Mouse (Mus musculus): ENCODE measurements around the gene Dgkz. TPM values are rescaled to one million over a fixed set of nuclear protein-coding genes. Genes with fewer than 3 reads are reported as not detected.

Dgkz gene
- polyA plus RNA-seq, 1 experiment from 2014 or later: 32.1 TPM

- TF ChIP-seq CTCF (IDR thresholded peaks at IDR 0.05; ENCODE audit: low read depth): peak; percentile 74
- no peak overlapping the region; the same call in 1 of the 2 replicates for H3K4me2 ChIP-seq (ENCODE audit: low read length)
- peaks cover 14% of the 10 kb centered on the region; the same call in 1 of the 2 replicates for H3K4me1 ChIP-seq (replicated peaks; ENCODE audit: insufficient read depth, low read length)
- no peaks in the 10 kb centered on the region for H3K9me3 ChIP-seq (replicated peaks; ENCODE audit: low read length)
- peaks cover 14% of the 10 kb centered on the region for H3K27me3 ChIP-seq (ENCODE audit: insufficient read depth, low read length)
- no peaks in the 10 kb centered on the region for H3K36me3 ChIP-seq (ENCODE audit: insufficient read depth, low read length)
- no peak overlapping the region for H3K4me3 ChIP-seq (replicated peaks; ENCODE audit: low read depth, low read length)
- DNase-seq (ENCODE audit: low spot score) (peak; percentile 81), ATAC-seq (replicated peaks; ENCODE audit: low FRiP score, low read depth) (no peak)
- no peak overlapping the region for H3K9ac ChIP-seq (ENCODE audit: low read depth, low read length)
- 46% methylated on average over 34 of the region's 34 CpGs for WGBS
- no peak overlapping the region for H3K27ac ChIP-seq
Observed at GRCm38 (mm10) chr2:91927826-91928533, 47.7 kb downstream of the Dgkz start.

GRCm38 (mm10) chr2:91926949-91927348 is 48.7 kb downstream of the Dgkz start, which contains the start of gene Chrm4:
TSS of gene Chrm4 (plus strand) at chr2:91927249.
- Histone ChIP-seq H3K27me3 (ENCODE audit: insufficient read depth, low read length) (peaks cover 24% of the 10 kb centered on the region), H3K9me3 (replicated peaks; ENCODE audit: low read length) (no peaks in the 10 kb centered on the region), H3K9ac (ENCODE audit: low read depth, low read length) (no peak within 1 kb of the TSS), H3K27ac (no peak within 1 kb of the TSS), H3K4me2 (ENCODE audit: low read length) (no peak within 1 kb of the TSS; the same call in 1 of the 2 replicates), H3K36me3 (ENCODE audit: insufficient read depth, low read length) (no peaks in the 10 kb centered on the region), H3K4me3 (replicated peaks; ENCODE audit: low read depth, low read length) (no peak within 1 kb of the TSS), H3K4me1 (replicated peaks; ENCODE audit: insufficient read depth, low read length) (peaks cover 15% of the 10 kb centered on the region; the same call in 1 of the 2 replicates)
- ATAC-seq (replicated peaks; ENCODE audit: low FRiP score, low read depth): no peak
- 68% methylated on average over 3 of the region's 3 CpGs for WGBS
- no peak for TF ChIP-seq CTCF (IDR thresholded peaks at IDR 0.05; ENCODE audit: low read depth)
- DNase-seq (ENCODE audit: low spot score): no peak

GRCm38 (mm10) chr2:91925442-91925841 is 50.2 kb downstream of the Dgkz start:
- Histone ChIP-seq H3K4me2 (ENCODE audit: low read length) (no peak overlapping the region), H3K9ac (ENCODE audit: low read depth, low read length) (no peak overlapping the region), H3K4me1 (replicated peaks; ENCODE audit: insufficient read depth, low read length) (peaks cover 16% of the 10 kb centered on the region; the same call in 1 of the 2 replicates), H3K27me3 (ENCODE audit: insufficient read depth, low read length) (peaks cover 24% of the 10 kb centered on the region), H3K27ac (no peak overlapping the region), H3K4me3 (replicated peaks; ENCODE audit: low read depth, low read length) (no peak overlapping the region), H3K9me3 (replicated peaks; ENCODE audit: low read length) (no peaks in the 10 kb centered on the region), H3K36me3 (ENCODE audit: insufficient read depth, low read length) (no peaks in the 10 kb centered on the region)
- WGBS: 72% methylated on average over 15 of the region's 15 CpGs
- DNase-seq (ENCODE audit: low spot score) (no peak), ATAC-seq (replicated peaks; ENCODE audit: low FRiP score, low read depth) (no peak)
- no peak for TF ChIP-seq CTCF (IDR thresholded peaks at IDR 0.05; ENCODE audit: low read depth)

GRCm38 (mm10) chr2:91924726-91925125 is 50.9 kb downstream of the Dgkz start:
- peaks cover 15% of the 10 kb centered on the region; the same call in 1 of the 2 replicates for H3K4me1 ChIP-seq (replicated peaks; ENCODE audit: insufficient read depth, low read length)
- H3K9me3 ChIP-seq (replicated peaks; ENCODE audit: low read length): no peaks in the 10 kb centered on the region
- no peak overlapping the region for H3K4me2 ChIP-seq (ENCODE audit: low read length)
- WGBS: 86% methylated on average over 1 of the region's 1 CpGs
- H3K27me3 ChIP-seq (ENCODE audit: insufficient read depth, low read length): peaks cover 24% of the 10 kb centered on the region
- ATAC-seq (replicated peaks; ENCODE audit: low FRiP score, low read depth) (no peak), DNase-seq (ENCODE audit: low spot score) (no peak)
- no peak overlapping the region for H3K27ac ChIP-seq
- no peak for TF ChIP-seq CTCF (IDR thresholded peaks at IDR 0.05; ENCODE audit: low read depth)
- no peak overlapping the region for H3K4me3 ChIP-seq (replicated peaks; ENCODE audit: low read depth, low read length)
- H3K9ac ChIP-seq (ENCODE audit: low read depth, low read length): no peak overlapping the region
- H3K36me3 ChIP-seq (ENCODE audit: insufficient read depth, low read length): no peaks in the 10 kb centered on the region

- H3K4me3 ChIP-seq (replicated peaks; ENCODE audit: low read depth, low read length): peak overlapping the region; percentile 24
- 4% methylated on average over 54 of the region's 54 CpGs for WGBS
- peak overlapping the region; percentile 52 for H3K4me2 ChIP-seq (ENCODE audit: low read length)
- H3K9ac ChIP-seq (ENCODE audit: low read depth, low read length): no peak overlapping the region
- no peaks in the 10 kb centered on the region for H3K9me3 ChIP-seq (replicated peaks; ENCODE audit: low read length)
- peak; percentile 82 for TF ChIP-seq CTCF (IDR thresholded peaks at IDR 0.05; ENCODE audit: low read depth)
- no peak for ATAC-seq (replicated peaks; ENCODE audit: low FRiP score, low read depth)
- H3K36me3 ChIP-seq (ENCODE audit: insufficient read depth, low read length): no peaks in the 10 kb centered on the region
- no peak overlapping the region for H3K27ac ChIP-seq
- peaks cover 24% of the 10 kb centered on the region for H3K27me3 ChIP-seq (ENCODE audit: insufficient read depth, low read length)
- H3K4me1 ChIP-seq (replicated peaks; ENCODE audit: insufficient read depth, low read length): peaks cover 15% of the 10 kb centered on the region; the same call in 1 of the 2 replicates
- DNase-seq (ENCODE audit: low spot score): peak; percentile 86
Observed at GRCm38 (mm10) chr2:91923415-91924337, 52.0 kb downstream of the Dgkz start.

All from kidney, postnatal 0 days (tissue).